Mouse (Mus musculus): Measurements from ENCODE around the gene Tmem45b. TPM values are rescaled to one million over a fixed set of nuclear protein-coding genes. Genes with fewer than 3 reads are reported as not detected.
"Not testable (repeated sequence)": the region's sequence is repeated elsewhere in the genome, so short reads cannot be mapped to it uniquely, and the experiment has no call there.

Tmem45b gene
- total RNA-seq (2021): 1 to 10 TPM; 1.1 to 4.6 TPM
- long read RNA-seq, experiment 1: 0 reads
- long read RNA-seq, experiment 2, partial matches to known transcripts: 0 of 3 reads
- long read RNA-seq, experiment 2, other reads (novel, unspliced or antisense): 1 of 3 reads

DNA sequence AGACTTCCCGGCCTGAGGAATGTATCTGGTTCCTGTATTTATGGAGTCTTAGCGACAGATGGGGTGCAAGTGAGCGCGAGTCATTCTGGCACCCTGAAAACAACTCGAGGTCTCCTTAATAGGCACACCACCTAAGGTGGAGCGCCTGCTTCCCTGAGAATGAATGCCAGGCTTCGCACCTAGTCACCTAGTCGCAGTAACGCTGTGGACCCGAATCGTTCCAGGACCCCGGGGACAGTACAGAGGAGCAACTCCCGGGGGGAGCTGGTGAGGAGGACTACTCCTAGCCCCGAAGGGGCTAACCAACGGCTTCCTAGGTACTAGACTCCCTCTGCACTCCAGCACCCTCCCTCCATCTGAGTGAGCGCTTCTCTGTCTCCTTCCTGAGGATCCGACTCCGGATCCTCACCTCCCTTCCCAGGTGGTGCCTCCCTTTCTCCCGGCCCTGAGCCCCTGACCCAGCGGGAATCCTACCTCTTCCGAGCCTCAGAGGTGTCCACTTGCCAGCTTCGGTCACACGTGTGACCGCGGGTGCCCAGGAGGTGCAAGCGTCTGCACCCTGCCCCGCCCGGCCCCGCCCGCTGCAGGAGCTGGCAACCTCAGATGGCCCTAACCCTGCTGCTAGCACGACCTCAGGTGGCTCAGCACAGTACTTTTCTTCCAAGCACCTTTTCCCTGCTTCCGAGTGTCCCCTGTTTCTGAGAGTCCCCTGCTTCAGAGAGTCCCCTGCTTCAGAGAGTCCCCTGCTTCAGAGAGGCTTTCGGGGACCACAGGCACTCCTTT is at the start of gene Tmem45b:
Gene Tmem45b, minus strand, starts transcription at position 771 of the 783 bp plus-strand sequence.
- no peak for DNase-seq

- no peak for DNase-seq
Observed at GRCm38 (mm10) chr9:31508189-31508588, 43.9 kb upstream of the Tmem45b start.

DNA sequence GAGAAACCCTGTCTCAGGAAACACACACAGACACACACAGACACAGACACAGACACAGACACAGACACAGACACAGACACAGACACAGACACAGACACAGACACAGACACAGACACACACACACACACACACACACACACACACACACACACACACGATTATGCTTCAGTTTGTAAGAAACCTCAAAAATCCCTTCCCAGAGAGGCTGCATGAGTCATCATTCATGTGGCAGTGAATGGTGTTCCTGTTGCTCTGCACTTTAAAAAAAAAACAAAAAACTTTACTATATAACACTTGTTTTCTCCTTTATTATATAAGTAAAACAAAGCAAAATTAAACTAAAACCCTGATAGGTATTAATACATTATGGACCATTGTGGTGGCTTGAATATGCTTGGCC is 37.0 kb upstream of the Tmem45b start:
- not testable (repeated sequence) for DNase-seq

GRCm38 (mm10) chr9:31463190-31463589 is 1.1 kb downstream of the Tmem45b start:
- no peak for DNase-seq

DNA sequence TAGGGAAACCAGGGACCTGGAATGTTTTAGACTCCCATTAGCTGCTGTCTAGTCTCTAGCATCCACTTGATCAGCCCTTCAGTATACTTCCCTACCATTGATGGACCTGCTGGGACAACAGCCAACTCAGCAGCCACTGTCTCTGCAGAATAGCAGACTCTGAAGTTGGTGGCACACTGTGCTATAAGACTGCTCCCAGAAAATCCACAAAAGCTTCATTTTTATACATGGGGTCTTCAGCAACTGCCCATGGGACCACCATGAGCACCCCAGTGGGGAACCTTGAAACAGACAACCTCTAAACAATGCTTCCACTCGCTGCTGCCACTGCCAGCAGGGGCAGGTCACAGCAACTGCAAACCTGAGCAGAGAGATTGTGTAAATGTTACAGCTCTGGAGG is 9.9 kb downstream of the Tmem45b start:
- DNase-seq: no peak

- no peak for DNase-seq
Observed at GRCm38 (mm10) chr9:31452166-31452565, 12.1 kb downstream of the Tmem45b start.

GRCm38 (mm10) chr9:31449145-31449772 is 15.0 kb downstream of the Tmem45b start:
- no peak for DNase-seq

DNA sequence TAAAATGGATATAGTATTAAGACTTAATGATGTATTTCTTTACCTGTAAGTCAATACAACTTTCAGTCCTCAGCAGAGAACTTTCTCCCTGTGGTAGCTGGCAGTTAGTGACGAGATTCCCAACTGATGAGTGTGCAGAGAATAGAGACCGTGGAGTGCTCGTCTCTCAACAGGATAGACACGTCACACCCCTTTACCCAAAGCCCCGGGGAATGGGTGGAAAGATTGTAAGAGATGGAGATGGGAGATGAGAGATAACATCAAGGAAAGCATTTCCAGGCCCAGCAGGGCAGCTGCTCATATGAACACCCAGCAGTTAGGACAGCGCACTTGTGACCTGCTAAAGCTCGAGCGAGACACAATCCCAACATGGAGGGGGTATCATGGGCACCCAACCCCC is 20.0 kb downstream of the Tmem45b start:
- DNase-seq: no peak

- no peak for DNase-seq
Observed at GRCm38 (mm10) chr9:31441487-31441886, 22.8 kb downstream of the Tmem45b start.

DNA sequence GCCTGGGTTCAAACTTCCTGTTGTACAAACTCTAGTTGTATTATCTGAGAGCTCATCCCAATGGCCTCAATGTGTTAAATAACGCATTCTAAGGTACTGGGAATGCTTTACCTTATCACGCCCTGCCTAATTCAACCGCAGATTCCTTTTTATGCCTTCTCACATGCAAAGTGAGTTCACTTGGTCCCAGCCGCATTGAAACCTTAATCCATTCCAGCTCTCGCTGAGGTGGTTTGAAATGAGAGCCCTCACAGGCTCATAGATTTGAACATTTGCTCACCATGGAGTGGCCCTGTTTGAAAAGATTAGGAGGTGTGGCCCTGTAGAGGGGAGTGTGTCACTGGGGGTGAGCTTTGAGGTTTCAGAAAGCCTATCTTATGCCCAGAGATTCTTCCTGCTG is 23.9 kb downstream of the Tmem45b start:
- no peak for DNase-seq

- DNase-seq: no peak
Observed at GRCm38 (mm10) chr9:31439341-31439740, 24.9 kb downstream of the Tmem45b start.

DNA sequence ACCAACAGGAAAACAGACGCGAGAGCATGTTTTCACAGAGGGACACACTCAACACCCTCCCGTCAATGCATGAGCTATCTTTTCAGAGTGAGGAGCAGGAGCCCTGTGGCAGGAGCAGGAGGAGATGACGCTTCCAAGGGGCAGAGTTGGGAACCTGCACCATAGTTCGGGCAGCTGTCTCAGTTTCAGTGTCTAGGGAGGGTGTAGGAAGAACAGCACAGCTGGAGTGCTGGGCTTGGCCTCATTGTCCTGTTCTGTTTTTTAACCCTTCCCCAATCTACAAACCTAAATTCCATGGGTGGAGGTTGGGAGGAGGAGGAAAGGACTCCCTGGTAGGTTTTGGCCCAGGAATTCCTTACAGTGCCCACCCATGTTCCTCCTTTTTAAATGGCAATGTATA is 25.4 kb downstream of the Tmem45b start:
- no peak for DNase-seq

- no peak for DNase-seq
Observed at GRCm38 (mm10) chr9:31437861-31438260, 26.4 kb downstream of the Tmem45b start.

DNA sequence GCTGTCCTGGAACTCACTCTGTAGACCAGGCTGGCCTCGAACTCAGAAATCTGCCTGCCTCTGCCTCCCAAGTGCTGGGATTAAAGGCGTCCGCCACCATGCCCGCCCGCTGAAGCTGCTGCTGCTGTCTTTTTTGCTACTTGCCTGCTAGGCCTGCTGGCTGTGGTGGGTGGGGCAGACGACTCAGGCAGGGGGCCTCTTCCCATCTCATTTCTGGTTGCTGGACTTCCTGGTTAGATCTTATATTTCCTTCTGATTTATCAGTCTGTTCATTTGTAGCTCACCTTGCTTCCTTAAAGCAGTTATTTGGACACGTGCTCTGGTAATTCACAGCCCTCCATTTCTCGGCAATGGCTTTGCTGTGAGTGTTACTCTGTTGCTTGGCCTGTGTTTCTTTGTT is 28.8 kb downstream of the Tmem45b start:
- no peak for DNase-seq

GRCm38 (mm10) chr9:31433431-31433830 is 30.8 kb downstream of the Tmem45b start:
- DNase-seq: no peak

DNA sequence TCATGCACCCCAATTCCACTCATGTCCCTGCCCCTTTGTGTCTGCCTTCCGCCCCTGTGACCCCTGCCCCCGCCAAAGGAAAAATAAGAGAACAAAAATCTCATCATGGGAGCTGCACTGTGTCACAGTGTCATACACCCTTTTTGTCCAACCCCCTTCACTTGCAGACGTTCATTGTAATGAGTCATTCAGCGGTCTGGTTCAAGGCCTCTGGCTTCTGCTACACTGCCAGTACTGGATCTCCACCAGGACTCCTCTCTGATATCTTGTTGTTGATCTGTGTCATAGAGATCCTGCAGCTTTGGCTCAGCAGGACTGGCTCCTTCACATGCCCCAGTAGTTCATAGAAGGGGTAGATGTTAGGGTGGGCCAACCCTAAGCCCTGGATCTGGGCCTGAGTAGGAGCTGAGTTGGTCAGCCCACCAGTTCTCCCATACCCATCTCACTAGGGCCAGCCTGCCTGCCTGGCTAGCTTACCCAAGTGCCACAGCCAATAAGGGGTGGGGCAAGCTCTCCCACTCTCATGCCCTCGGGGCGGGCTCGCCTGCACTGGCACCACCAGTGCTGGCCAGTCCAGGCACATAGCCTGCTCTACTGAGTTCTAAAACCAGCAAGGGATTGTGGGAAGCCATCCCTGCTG is 31.8 kb downstream of the Tmem45b start:
- DNase-seq: no peak

- DNase-seq: no peak
Observed at GRCm38 (mm10) chr9:31431751-31432150, 32.5 kb downstream of the Tmem45b start.

DNA sequence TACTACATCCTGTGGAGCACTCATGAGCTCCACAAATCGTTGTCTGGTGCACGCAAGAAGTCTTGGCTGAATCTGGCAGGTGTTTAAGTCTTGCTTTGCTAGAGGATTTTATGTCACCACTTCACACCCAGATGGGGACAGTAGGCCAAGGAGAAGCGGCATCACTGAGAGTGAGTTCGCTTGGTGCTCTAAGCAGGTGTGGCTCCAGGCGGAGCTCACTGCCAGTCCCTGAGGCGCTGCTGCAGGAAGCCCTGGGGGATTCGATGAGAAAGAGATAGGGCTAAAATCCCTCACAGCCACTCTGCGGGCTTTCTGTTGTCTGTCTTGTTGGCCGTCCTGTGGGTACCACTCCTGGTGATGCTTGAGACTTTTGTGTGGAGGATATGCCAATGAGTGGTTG is 34.3 kb downstream of the Tmem45b start:
- DNase-seq: no peak

DNA sequence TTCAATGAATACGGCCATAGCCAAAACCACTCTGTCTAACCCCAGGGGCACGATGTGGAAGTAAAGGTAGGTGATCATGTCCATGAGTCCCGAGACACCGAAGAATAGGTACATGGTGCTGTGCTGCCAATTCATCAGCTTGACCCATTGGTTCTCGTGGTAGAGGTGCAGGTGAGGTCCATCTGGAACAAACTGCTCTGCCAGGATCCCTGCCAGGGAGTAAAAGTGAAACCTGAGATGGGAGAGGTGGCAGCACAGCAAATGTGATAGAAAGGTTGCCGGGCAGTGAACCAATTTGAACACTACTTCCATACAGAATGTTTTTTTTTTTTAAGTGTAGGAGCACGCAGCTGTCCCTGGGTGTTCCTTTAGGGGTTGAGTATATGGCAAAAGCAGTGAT is 35.3 kb downstream of the Tmem45b start:
- no peak for DNase-seq

- DNase-seq: no peak
Observed at GRCm38 (mm10) chr9:31422143-31422542, 42.1 kb downstream of the Tmem45b start.

DNA sequence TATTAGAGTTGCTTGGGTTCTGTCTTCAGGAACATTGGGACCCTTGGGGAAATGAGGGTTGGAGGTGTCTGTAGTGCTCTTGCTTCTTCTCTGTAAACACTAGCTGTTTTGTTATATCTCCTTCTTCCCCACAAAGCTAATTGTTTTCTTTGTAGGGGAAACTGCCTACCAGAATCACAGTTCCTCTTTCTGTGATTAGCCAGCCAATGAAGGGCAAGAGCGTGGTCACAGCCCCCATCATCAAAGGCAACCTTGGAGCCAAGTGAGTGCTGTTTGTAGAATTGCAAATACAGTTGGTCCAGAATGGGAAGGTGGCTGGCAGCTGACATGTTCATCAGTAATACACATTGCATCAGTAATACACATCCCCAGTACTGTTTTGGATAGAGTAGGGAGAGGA is 45.4 kb downstream of the Tmem45b start:
- DNase-seq: no peak

DNA sequence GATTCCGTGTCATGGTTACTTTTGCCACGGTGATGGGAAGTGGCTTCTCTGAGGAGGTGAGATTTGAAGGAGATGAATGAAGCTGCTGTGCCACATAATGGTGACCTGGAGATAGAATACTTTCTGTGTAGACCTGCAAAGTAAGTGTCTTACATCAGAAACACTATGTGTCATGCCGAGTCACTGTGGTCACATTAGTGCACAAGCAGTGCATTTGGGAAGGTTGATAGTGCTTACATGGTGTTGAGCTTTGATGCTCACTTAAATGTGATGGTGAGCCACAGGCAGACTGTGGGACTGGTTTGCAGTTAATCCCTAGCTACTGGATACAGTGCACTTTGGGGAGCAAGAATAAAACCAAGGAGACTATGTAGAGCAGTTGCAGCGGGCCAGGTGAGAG is 52.1 kb downstream of the Tmem45b start:
- no peak for DNase-seq

- peak; percentile 17 to 24 for DNase-seq
Observed at GRCm38 (mm10) chr9:31405217-31405616, 59.0 kb downstream of the Tmem45b start.
